Mouse (Mus musculus) embryonic stem cell, embryonic (primary cell): ENCODE measurements at regions not wholly inside any gene's neighbourhood (a gene's known extent, or its start where the extent isn't known, plus 50 kb on each side); places are given as distances from the start of the nearest gene placed in this dataset.

Experiments
- CTCF ChIA-PET, 4 experiments: fragments of 300-600 bp in 2 of 4; fragments of 350-600 bp in 2 of 4; sonication (Branson Sonifier 250); formaldehyde crosslinking; loops; one replicate each; lab custom pipeline; 2022; ENCODE audit warnings: inconsistent platforms in 2 of 4; lab: Charles Lee
- POLR2A ChIA-PET, 4 experiments: fragments of 300-600 bp in 2 of 4; fragments of 350-600 bp in 2 of 4; sonication (Branson Sonifier 250); formaldehyde crosslinking; loops; one replicate each; lab custom pipeline; 2022; ENCODE audit warnings: antibody characterized with exemption in 4 of 4, inconsistent platforms in 1 of 4; lab: Charles Lee

GRCm38 (mm10) chr3:58315236-58315635 is 99.3 kb upstream of the Tsc22d2 start:
- POLR2A ChIA-PET: no interaction called here
- CTCF ChIA-PET: no interaction called here

GRCm38 (mm10) chr3:58317240-58317639 is 97.3 kb upstream of the Tsc22d2 start:
- CTCF ChIA-PET: no interaction called here
- POLR2A ChIA-PET: no interaction called here

GRCm38 (mm10) chr3:58318756-58319155 is 95.8 kb upstream of the Tsc22d2 start:
- CTCF ChIA-PET: no interaction called here
- POLR2A ChIA-PET: no interaction called here

- CTCF ChIA-PET: no interaction called here
- POLR2A ChIA-PET: no interaction called here
Measured at GRCm38 (mm10) chr3:58319463-58319862, 95.1 kb upstream of the Tsc22d2 start.

- ChIA-PET CTCF (no interaction called here), POLR2A (no interaction called here)
Measured at GRCm38 (mm10) chr3:58320812-58321211, 93.7 kb upstream of the Tsc22d2 start.

- ChIA-PET CTCF (interaction anchor here in 1 of 4 experiments (0.6 kb wide), 1 partner anchor 656 kb away, joined by 7 read pairs; no protein-coding TSS in a partner anchor), POLR2A (no interaction called here)
Measured at GRCm38 (mm10) chr3:58322322-58322721, 92.2 kb upstream of the Tsc22d2 start.

GRCm38 (mm10) chr3:58327721-58328120 is 86.8 kb upstream of the Tsc22d2 start:
- CTCF ChIA-PET: no interaction called here
- POLR2A ChIA-PET: no interaction called here

- POLR2A ChIA-PET: no interaction called here
- CTCF ChIA-PET: no interaction called here
Measured at GRCm38 (mm10) chr3:58330186-58330585, 84.3 kb upstream of the Tsc22d2 start.

- ChIA-PET CTCF (interaction anchor here in 1 of 4 experiments (0.6 to 0.7 kb wide), 2 partner anchors 90 to 132 kb away, joined by 5 to 8 read pairs; no protein-coding TSS in a partner anchor), POLR2A (interaction anchor here in 1 of 4 experiments (0.5 kb wide), 1 partner anchor 760 kb away, joined by 4 read pairs; no protein-coding TSS in a partner anchor)
Measured at GRCm38 (mm10) chr3:58333997-58334396, 80.5 kb upstream of the Tsc22d2 start.

GRCm38 (mm10) chr3:58335277-58335676 is 79.2 kb upstream of the Tsc22d2 start:
- CTCF ChIA-PET: no interaction called here
- POLR2A ChIA-PET: no interaction called here

GRCm38 (mm10) chr3:58336135-58336534 is 78.4 kb upstream of the Tsc22d2 start:
- POLR2A ChIA-PET: no interaction called here
- CTCF ChIA-PET: no interaction called here

GRCm38 (mm10) chr3:58336590-58336989 is 77.9 kb upstream of the Tsc22d2 start:
- POLR2A ChIA-PET: no interaction called here
- CTCF ChIA-PET: no interaction called here

GRCm38 (mm10) chr3:58338976-58339375 is 75.5 kb upstream of the Tsc22d2 start:
- CTCF ChIA-PET: no interaction called here
- POLR2A ChIA-PET: no interaction called here

GRCm38 (mm10) chr3:58342096-58342495 is 72.4 kb upstream of the Tsc22d2 start:
- POLR2A ChIA-PET: no interaction called here
- CTCF ChIA-PET: no interaction called here

GRCm38 (mm10) chr3:58362563-58362962 is 52.0 kb upstream of the Tsc22d2 start:
- ChIA-PET POLR2A (no interaction called here), CTCF (interaction anchor here in 1 of 4 experiments (0.6 kb wide), 1 partner anchor 139 kb away, joined by 4 read pairs; no protein-coding TSS in a partner anchor)

GRCm38 (mm10) chr3:58364526-58364925 is 50.0 kb upstream of the Tsc22d2 start:
- ChIA-PET CTCF (no interaction called here), POLR2A (interaction anchor here in 1 of 4 experiments (1.5 kb wide), 1 partner anchor 8 kb away, joined by 3 read pairs; no protein-coding TSS in a partner anchor)
